Mouse (Mus musculus): ENCODE measurements around the gene Sec61a1. TPM values are rescaled to one million over a fixed set of nuclear protein-coding genes. Genes with fewer than 3 reads are reported as not detected.

Gene Sec61a1
- polyA plus RNA-seq, 1 experiment = 263 TPM

DNA sequence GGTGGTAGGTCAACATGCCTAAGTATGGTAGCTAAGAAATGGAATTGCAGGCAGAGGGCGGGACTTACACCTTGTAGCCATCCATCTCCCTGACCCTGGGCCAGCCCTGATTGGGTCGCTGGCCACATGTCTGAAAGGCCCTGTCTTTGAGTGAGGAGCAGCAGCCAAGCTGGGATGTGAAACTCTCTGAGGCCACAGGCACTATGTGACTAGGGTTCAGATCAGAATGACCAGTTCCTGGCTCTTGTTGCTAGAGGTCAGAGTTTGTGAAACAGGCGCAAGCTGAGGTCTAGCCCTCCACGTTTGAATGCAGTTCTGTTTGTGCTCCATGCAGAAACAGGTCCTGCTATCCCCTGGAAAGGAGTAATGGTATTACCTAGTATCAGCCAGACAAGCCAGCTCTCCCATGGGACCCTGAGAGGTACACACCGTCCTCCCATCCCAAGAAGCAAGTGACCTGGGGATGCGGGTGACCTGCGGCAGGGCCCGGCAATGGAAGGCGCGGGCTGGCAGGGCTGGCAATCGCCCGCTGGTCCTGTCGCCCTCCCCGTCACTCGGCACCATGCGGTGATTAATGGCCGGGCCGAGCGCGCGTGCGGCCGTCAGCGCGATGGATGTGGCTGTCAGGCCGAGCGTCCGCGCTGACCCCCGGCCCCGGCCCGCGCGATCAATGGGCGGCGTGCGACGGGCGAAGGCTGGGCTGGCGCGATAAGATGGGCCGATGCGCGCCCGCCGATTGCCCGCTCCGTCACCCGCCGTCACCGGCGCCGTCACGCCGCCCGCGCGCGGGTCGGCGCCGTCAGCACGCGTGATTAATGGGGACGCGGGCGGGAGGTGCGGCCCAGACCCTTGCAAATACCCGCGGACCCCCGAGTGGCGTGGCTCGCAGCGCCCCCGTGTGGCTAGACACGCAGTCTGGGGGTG, 19.0 kb downstream of the Sec61a1 start:
- peak overlapping the region; percentile 62 for H3K4me3 ChIP-seq (ENCODE audit: control insufficient read depth, low read depth, low read length)
- H3K27me3 ChIP-seq (ENCODE audit: control insufficient read depth, insufficient read depth, low read length) = no peaks in the 10 kb centered on the region
- 0 out of 2 replicates have a peak, but pooled peaks cover 4% of the 10 kb centered on the region for H3K36me3 ChIP-seq (ENCODE audit: control insufficient read depth, insufficient read depth, low read length)
- H3K27ac ChIP-seq (ENCODE audit: control insufficient read depth, insufficient read depth, low read depth, low read length) = no peak overlapping the region
- TF ChIP-seq POLR2A (IDR thresholded peaks at IDR 0.05; ENCODE audit: control insufficient read depth, low read depth, low read length) (no peak), CTCF (IDR thresholded peaks at IDR 0.05; ENCODE audit: control insufficient read depth, insufficient read depth, insufficient replicate concordance, low read depth, low read length) (peak; percentile 63)
- H3K4me1 ChIP-seq (ENCODE audit: control insufficient read depth, insufficient read depth, low read length) = peaks cover 7% of the 10 kb centered on the region

DNA sequence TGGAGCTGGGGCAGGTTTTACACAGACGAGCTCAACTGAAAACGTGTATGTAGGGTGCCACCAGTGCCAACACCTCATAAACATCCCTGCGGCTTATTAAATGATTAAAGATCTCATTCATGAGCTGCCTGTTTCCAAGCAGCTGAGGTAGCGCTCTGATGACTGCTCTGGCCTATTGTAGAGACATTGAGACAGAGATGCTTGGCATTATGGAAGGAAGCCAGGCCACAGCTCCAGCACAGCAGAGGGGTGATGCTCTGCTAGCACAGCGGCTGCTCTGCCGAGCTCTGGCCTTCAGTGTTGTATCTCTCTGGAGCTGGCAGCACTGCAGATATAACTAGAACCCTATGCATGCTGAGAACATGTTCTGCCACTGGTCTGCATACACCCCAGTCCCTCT, 25.0 kb downstream of the Sec61a1 start:
- 0 out of 2 replicates have a peak, but pooled peaks cover 1% of the 10 kb centered on the region for H3K36me3 ChIP-seq (ENCODE audit: control insufficient read depth, insufficient read depth, low read length)
- H3K4me1 ChIP-seq (ENCODE audit: control insufficient read depth, insufficient read depth, low read length) = no peaks in the 10 kb centered on the region
- H3K27ac ChIP-seq (ENCODE audit: control insufficient read depth, insufficient read depth, low read depth, low read length) = no peak overlapping the region
- H3K4me3 ChIP-seq (ENCODE audit: control insufficient read depth, low read depth, low read length) = no peak overlapping the region
- TF ChIP-seq CTCF (IDR thresholded peaks at IDR 0.05; ENCODE audit: control insufficient read depth, insufficient read depth, insufficient replicate concordance, low read depth, low read length) (no peak), POLR2A (IDR thresholded peaks at IDR 0.05; ENCODE audit: control insufficient read depth, low read depth, low read length) (no peak)
- no peaks in the 10 kb centered on the region for H3K27me3 ChIP-seq (ENCODE audit: control insufficient read depth, insufficient read depth, low read length)

DNA sequence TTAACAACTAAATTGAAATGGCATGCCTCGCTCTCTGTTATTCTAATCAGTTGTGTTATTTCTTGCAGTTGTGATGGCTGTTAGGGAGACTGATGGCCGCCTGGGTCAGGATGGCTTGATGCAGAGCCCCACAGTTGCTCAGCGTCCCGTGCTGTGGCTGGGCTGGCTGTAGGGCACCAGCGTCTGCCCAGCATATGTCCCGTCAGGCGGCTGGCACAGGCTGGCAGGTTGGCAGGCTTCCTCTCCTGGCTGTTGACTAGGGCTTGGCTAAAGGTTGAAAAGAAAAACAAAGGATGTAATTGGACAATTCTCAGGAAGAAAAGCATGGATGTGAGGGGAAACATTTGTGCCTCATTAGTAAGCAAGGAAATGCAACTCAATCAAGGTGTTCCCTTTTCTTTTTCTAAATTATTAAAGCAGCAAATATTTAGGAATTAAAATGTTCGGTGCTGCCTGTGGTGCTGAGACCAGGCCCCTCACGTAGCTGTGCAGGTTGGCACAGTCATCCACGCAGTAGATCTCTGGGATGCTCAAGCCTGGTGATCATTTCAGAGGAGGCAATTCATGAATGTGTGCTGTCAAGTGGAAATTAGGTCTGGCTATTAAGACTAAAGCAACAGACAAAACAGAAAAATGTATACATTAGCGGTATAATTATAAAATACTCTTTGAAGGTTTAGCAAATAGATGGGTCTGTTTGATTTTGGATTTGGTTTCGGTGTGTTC, 27.9 kb downstream of the Sec61a1 start:
- H3K27me3 ChIP-seq (ENCODE audit: control insufficient read depth, insufficient read depth, low read length) = no peaks in the 10 kb centered on the region
- H3K4me3 ChIP-seq (ENCODE audit: control insufficient read depth, low read depth, low read length) = no peak overlapping the region
- no peak overlapping the region for H3K27ac ChIP-seq (ENCODE audit: control insufficient read depth, insufficient read depth, low read depth, low read length)
- no peaks in the 10 kb centered on the region for H3K4me1 ChIP-seq (ENCODE audit: control insufficient read depth, insufficient read depth, low read length)
- no peaks in the 10 kb centered on the region for H3K36me3 ChIP-seq (ENCODE audit: control insufficient read depth, insufficient read depth, low read length)
- no peak for TF ChIP-seq CTCF (IDR thresholded peaks at IDR 0.05; ENCODE audit: control insufficient read depth, insufficient read depth, insufficient replicate concordance, low read depth, low read length)
- TF ChIP-seq POLR2A (IDR thresholded peaks at IDR 0.05; ENCODE audit: control insufficient read depth, low read depth, low read length) = no peak

DNA sequence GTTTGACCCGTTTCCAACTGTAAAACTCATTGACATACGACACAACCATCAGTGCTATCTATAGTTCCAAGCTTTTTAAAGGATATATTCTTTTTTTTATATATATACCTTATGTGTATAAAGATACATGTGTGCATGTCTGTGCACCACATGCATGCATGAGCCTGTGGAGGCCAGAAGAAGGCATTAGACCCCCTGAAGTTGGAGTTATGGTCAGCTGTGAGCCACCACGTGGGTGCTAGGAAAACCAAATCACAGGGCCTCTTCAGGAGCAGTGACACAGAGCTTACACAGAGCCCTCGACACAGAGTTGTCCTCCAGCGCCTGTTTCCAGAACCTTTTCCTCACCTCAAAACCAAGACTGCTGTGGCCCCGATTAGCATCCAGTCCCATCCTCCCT, 28.9 kb downstream of the Sec61a1 start:
- no peaks in the 10 kb centered on the region for H3K27me3 ChIP-seq (ENCODE audit: control insufficient read depth, insufficient read depth, low read length)
- no peak overlapping the region for H3K27ac ChIP-seq (ENCODE audit: control insufficient read depth, insufficient read depth, low read depth, low read length)
- TF ChIP-seq POLR2A (IDR thresholded peaks at IDR 0.05; ENCODE audit: control insufficient read depth, low read depth, low read length) (no peak), CTCF (IDR thresholded peaks at IDR 0.05; ENCODE audit: control insufficient read depth, insufficient read depth, insufficient replicate concordance, low read depth, low read length) (no peak)
- no peak overlapping the region for H3K4me3 ChIP-seq (ENCODE audit: control insufficient read depth, low read depth, low read length)
- H3K36me3 ChIP-seq (ENCODE audit: control insufficient read depth, insufficient read depth, low read length) = no peaks in the 10 kb centered on the region
- H3K4me1 ChIP-seq (ENCODE audit: control insufficient read depth, insufficient read depth, low read length) = no peaks in the 10 kb centered on the region

- Histone ChIP-seq H3K4me1 (ENCODE audit: control insufficient read depth, insufficient read depth, low read length) (no peaks in the 10 kb centered on the region), H3K27ac (ENCODE audit: control insufficient read depth, insufficient read depth, low read depth, low read length) (no peak overlapping the region), H3K36me3 (ENCODE audit: control insufficient read depth, insufficient read depth, low read length) (peaks cover 2% of the 10 kb centered on the region; the same call in 1 of the 2 replicates), H3K4me3 (ENCODE audit: control insufficient read depth, low read depth, low read length) (no peak overlapping the region), H3K27me3 (ENCODE audit: control insufficient read depth, insufficient read depth, low read length) (no peaks in the 10 kb centered on the region)
- TF ChIP-seq CTCF (IDR thresholded peaks at IDR 0.05; ENCODE audit: control insufficient read depth, insufficient read depth, insufficient replicate concordance, low read depth, low read length) (no peak), POLR2A (IDR thresholded peaks at IDR 0.05; ENCODE audit: control insufficient read depth, low read depth, low read length) (no peak)
These were observed 29.7 kb downstream of the Sec61a1 start for GRCm38 (mm10) chr6:88489026-88489425.

DNA sequence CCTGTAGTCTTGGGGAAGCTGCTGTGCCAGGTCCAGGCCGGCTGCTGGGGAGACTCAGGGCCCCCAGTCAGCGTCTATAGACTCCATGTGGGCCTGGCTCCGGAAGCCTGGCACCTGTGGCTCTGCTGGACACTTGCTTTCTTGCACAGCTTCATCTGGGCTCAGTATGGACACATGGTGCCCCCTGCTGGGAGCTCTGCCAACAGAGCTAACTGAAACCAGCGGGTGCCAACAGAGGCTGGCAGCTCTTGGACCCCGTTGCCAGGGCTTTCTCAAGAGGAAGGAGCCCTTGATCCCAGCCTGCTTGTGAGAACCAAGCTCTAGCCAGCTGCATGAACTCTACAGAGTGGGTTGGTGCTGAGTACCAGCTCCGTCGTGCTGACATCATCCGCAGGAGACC, 31.8 kb downstream of the Sec61a1 start:
- peaks cover 2% of the 10 kb centered on the region for H3K36me3 ChIP-seq (ENCODE audit: control insufficient read depth, insufficient read depth, low read length)
- no peak overlapping the region for H3K27ac ChIP-seq (ENCODE audit: control insufficient read depth, insufficient read depth, low read depth, low read length)
- TF ChIP-seq POLR2A (IDR thresholded peaks at IDR 0.05; ENCODE audit: control insufficient read depth, low read depth, low read length) (no peak), CTCF (IDR thresholded peaks at IDR 0.05; ENCODE audit: control insufficient read depth, insufficient read depth, insufficient replicate concordance, low read depth, low read length) (no peak; the same call in 1 of the 2 replicates)

DNA sequence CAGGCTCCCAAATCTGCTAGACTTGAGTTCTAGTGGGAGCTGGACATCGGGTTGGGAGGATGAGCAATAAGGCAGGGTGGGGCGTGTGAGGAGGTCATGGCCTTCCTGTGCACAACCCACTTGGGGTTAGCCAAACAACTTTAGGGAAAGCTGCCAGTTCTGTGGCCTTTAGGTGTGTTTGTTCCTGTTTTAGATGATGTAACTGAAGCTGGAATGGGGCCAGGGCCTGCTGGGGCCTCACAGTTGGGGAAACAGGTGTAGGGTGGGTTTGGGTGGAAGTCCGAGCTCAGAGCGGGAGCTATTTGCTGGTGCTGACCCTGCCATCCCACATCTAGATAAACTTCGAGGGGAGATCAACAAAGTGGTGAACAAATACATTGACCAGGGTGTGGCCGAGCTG, 33.3 kb downstream of the Sec61a1 start:
- H3K27ac ChIP-seq (ENCODE audit: control insufficient read depth, insufficient read depth, low read depth, low read length) = no peak overlapping the region
- peaks cover 3% of the 10 kb centered on the region for H3K36me3 ChIP-seq (ENCODE audit: control insufficient read depth, insufficient read depth, low read length)
- H3K27me3 ChIP-seq (ENCODE audit: control insufficient read depth, insufficient read depth, low read length) = no peaks in the 10 kb centered on the region
- TF ChIP-seq CTCF (IDR thresholded peaks at IDR 0.05; ENCODE audit: control insufficient read depth, insufficient read depth, insufficient replicate concordance, low read depth, low read length) (no peak), POLR2A (IDR thresholded peaks at IDR 0.05; ENCODE audit: control insufficient read depth, low read depth, low read length) (no peak)
- no peaks in the 10 kb centered on the region; the same call in 1 of the 2 replicates for H3K4me1 ChIP-seq (ENCODE audit: control insufficient read depth, insufficient read depth, low read length)
- no peak overlapping the region for H3K4me3 ChIP-seq (ENCODE audit: control insufficient read depth, low read depth, low read length)

More for the DNA sequence above, 31.8 kb downstream of the Sec61a1 start:
- Histone ChIP-seq H3K27me3 (ENCODE audit: control insufficient read depth, insufficient read depth, low read length) (no peaks in the 10 kb centered on the region), H3K4me1 (ENCODE audit: control insufficient read depth, insufficient read depth, low read length) (no peaks in the 10 kb centered on the region; the same call in 1 of the 2 replicates), H3K4me3 (ENCODE audit: control insufficient read depth, low read depth, low read length) (no peak overlapping the region)
